Mouse (Mus musculus): ENCODE measurements around the gene Abca1. TPM values are rescaled to one million over a fixed set of nuclear protein-coding genes. Genes with fewer than 3 reads are reported as not detected.

The Abca1 gene
- polyA plus RNA-seq, 1 experiment, result 2.6 TPM

GRCm38 (mm10) chr4:53089641-53090040, 70.1 kb downstream of the Abca1 start:
- Histone ChIP-seq H3K9ac (ENCODE audit: low read depth, poor library complexity, severe bottlenecking) (no peak overlapping the region), H3K4me1 (ENCODE audit: control insufficient read depth, insufficient read depth, low read length) (no peaks in the 10 kb centered on the region), H3K27ac (ENCODE audit: insufficient read depth, low read length) (no peak overlapping the region), H3K27me3 (ENCODE audit: control insufficient read depth, insufficient read depth, low read length, poor library complexity, severe bottlenecking) (no peaks in the 10 kb centered on the region), H3K36me3 (ENCODE audit: control insufficient read depth, insufficient read depth, low read length, poor library complexity, severe bottlenecking) (no peaks in the 10 kb centered on the region), H3K9me3 (replicated peaks; ENCODE audit: control insufficient read depth, insufficient read depth, low read length, poor library complexity, severe bottlenecking) (no peaks in the 10 kb centered on the region; the same call in 1 of the 2 replicates), H3K4me3 (ENCODE audit: low read depth, low read length) (no peak overlapping the region)
- TF ChIP-seq EP300 (IDR thresholded peaks at IDR 0.05; ENCODE audit: insufficient read depth, low read depth, low read length) (no peak), POLR2A (IDR thresholded peaks at IDR 0.05; ENCODE audit: insufficient read depth, low read length) (no peak), CTCF (IDR thresholded peaks at IDR 0.05; ENCODE audit: low read depth, low read length) (no peak)

- H3K4me1 ChIP-seq (ENCODE audit: control insufficient read depth, insufficient read depth, low read length), result no peaks in the 10 kb centered on the region
- H3K27ac ChIP-seq (ENCODE audit: insufficient read depth, low read length), result no peak overlapping the region
- no peak for TF ChIP-seq EP300 (IDR thresholded peaks at IDR 0.05; ENCODE audit: insufficient read depth, low read depth, low read length)
- no peak for TF ChIP-seq CTCF (IDR thresholded peaks at IDR 0.05; ENCODE audit: low read depth, low read length)
- no peak for TF ChIP-seq POLR2A (IDR thresholded peaks at IDR 0.05; ENCODE audit: insufficient read depth, low read length)
- no peaks in the 10 kb centered on the region; the same call in 1 of the 2 replicates for H3K9me3 ChIP-seq (replicated peaks; ENCODE audit: control insufficient read depth, insufficient read depth, low read length, poor library complexity, severe bottlenecking)
- no peak overlapping the region for H3K4me3 ChIP-seq (ENCODE audit: low read depth, low read length)
- no peaks in the 10 kb centered on the region for H3K27me3 ChIP-seq (ENCODE audit: control insufficient read depth, insufficient read depth, low read length, poor library complexity, severe bottlenecking)
- H3K36me3 ChIP-seq (ENCODE audit: control insufficient read depth, insufficient read depth, low read length, poor library complexity, severe bottlenecking), result no peaks in the 10 kb centered on the region
- H3K9ac ChIP-seq (ENCODE audit: low read depth, poor library complexity, severe bottlenecking), result no peak overlapping the region
Measured at GRCm38 (mm10) chr4:53088999-53089398, 70.7 kb downstream of the Abca1 start.

- Histone ChIP-seq H3K9ac (ENCODE audit: low read depth, poor library complexity, severe bottlenecking) (no peak overlapping the region), H3K27me3 (ENCODE audit: control insufficient read depth, insufficient read depth, low read length, poor library complexity, severe bottlenecking) (no peaks in the 10 kb centered on the region), H3K4me3 (ENCODE audit: low read depth, low read length) (no peak overlapping the region), H3K36me3 (ENCODE audit: control insufficient read depth, insufficient read depth, low read length, poor library complexity, severe bottlenecking) (no peaks in the 10 kb centered on the region), H3K4me1 (ENCODE audit: control insufficient read depth, insufficient read depth, low read length) (no peaks in the 10 kb centered on the region), H3K9me3 (replicated peaks; ENCODE audit: control insufficient read depth, insufficient read depth, low read length, poor library complexity, severe bottlenecking) (no peaks in the 10 kb centered on the region; the same call in 1 of the 2 replicates), H3K27ac (ENCODE audit: insufficient read depth, low read length) (no peak overlapping the region)
- TF ChIP-seq CTCF (IDR thresholded peaks at IDR 0.05; ENCODE audit: low read depth, low read length) (no peak), POLR2A (IDR thresholded peaks at IDR 0.05; ENCODE audit: insufficient read depth, low read length) (no peak), EP300 (IDR thresholded peaks at IDR 0.05; ENCODE audit: insufficient read depth, low read depth, low read length) (no peak)
Measured at GRCm38 (mm10) chr4:53086636-53087035, 73.1 kb downstream of the Abca1 start.

GRCm38 (mm10) chr4:53085634-53086033, 74.1 kb downstream of the Abca1 start:
- Histone ChIP-seq H3K27ac (ENCODE audit: insufficient read depth, low read length) (no peak overlapping the region), H3K36me3 (ENCODE audit: control insufficient read depth, insufficient read depth, low read length, poor library complexity, severe bottlenecking) (no peaks in the 10 kb centered on the region), H3K9me3 (replicated peaks; ENCODE audit: control insufficient read depth, insufficient read depth, low read length, poor library complexity, severe bottlenecking) (no peaks in the 10 kb centered on the region), H3K4me3 (ENCODE audit: low read depth, low read length) (no peak overlapping the region), H3K27me3 (ENCODE audit: control insufficient read depth, insufficient read depth, low read length, poor library complexity, severe bottlenecking) (peaks cover 1% of the 10 kb centered on the region; the same call in 1 of the 2 replicates), H3K4me1 (ENCODE audit: control insufficient read depth, insufficient read depth, low read length) (no peaks in the 10 kb centered on the region), H3K9ac (ENCODE audit: low read depth, poor library complexity, severe bottlenecking) (no peak overlapping the region)
- TF ChIP-seq CTCF (IDR thresholded peaks at IDR 0.05; ENCODE audit: low read depth, low read length), result no peak
- TF ChIP-seq POLR2A (IDR thresholded peaks at IDR 0.05; ENCODE audit: insufficient read depth, low read length), result no peak
- no peak for TF ChIP-seq EP300 (IDR thresholded peaks at IDR 0.05; ENCODE audit: insufficient read depth, low read depth, low read length)

GRCm38 (mm10) chr4:53083071-53083470, 76.6 kb downstream of the Abca1 start:
- H3K27ac ChIP-seq (ENCODE audit: insufficient read depth, low read length), result no peak overlapping the region
- no peak for TF ChIP-seq CTCF (IDR thresholded peaks at IDR 0.05; ENCODE audit: low read depth, low read length)
- TF ChIP-seq POLR2A (IDR thresholded peaks at IDR 0.05; ENCODE audit: insufficient read depth, low read length), result no peak
- H3K36me3 ChIP-seq (ENCODE audit: control insufficient read depth, insufficient read depth, low read length, poor library complexity, severe bottlenecking), result no peaks in the 10 kb centered on the region
- H3K4me3 ChIP-seq (ENCODE audit: low read depth, low read length), result no peak overlapping the region
- H3K27me3 ChIP-seq (ENCODE audit: control insufficient read depth, insufficient read depth, low read length, poor library complexity, severe bottlenecking), result peaks cover 1% of the 10 kb centered on the region; the same call in 1 of the 2 replicates
- no peaks in the 10 kb centered on the region for H3K9me3 ChIP-seq (replicated peaks; ENCODE audit: control insufficient read depth, insufficient read depth, low read length, poor library complexity, severe bottlenecking)
- H3K4me1 ChIP-seq (ENCODE audit: control insufficient read depth, insufficient read depth, low read length), result no peaks in the 10 kb centered on the region
- H3K9ac ChIP-seq (ENCODE audit: low read depth, poor library complexity, severe bottlenecking), result no peak overlapping the region

GRCm38 (mm10) chr4:53082451-53082850, 77.2 kb downstream of the Abca1 start:
- Histone ChIP-seq H3K4me1 (ENCODE audit: control insufficient read depth, insufficient read depth, low read length) (no peaks in the 10 kb centered on the region), H3K4me3 (ENCODE audit: low read depth, low read length) (no peak overlapping the region), H3K9me3 (replicated peaks; ENCODE audit: control insufficient read depth, insufficient read depth, low read length, poor library complexity, severe bottlenecking) (no peaks in the 10 kb centered on the region), H3K27me3 (ENCODE audit: control insufficient read depth, insufficient read depth, low read length, poor library complexity, severe bottlenecking) (peaks cover 1% of the 10 kb centered on the region; the same call in 1 of the 2 replicates), H3K9ac (ENCODE audit: low read depth, poor library complexity, severe bottlenecking) (no peak overlapping the region), H3K36me3 (ENCODE audit: control insufficient read depth, insufficient read depth, low read length, poor library complexity, severe bottlenecking) (no peaks in the 10 kb centered on the region), H3K27ac (ENCODE audit: insufficient read depth, low read length) (no peak overlapping the region)
- TF ChIP-seq POLR2A (IDR thresholded peaks at IDR 0.05; ENCODE audit: insufficient read depth, low read length) (no peak), EP300 (IDR thresholded peaks at IDR 0.05; ENCODE audit: insufficient read depth, low read depth, low read length) (no peak), CTCF (IDR thresholded peaks at IDR 0.05; ENCODE audit: low read depth, low read length) (no peak)
